Mouse (Mus musculus) neural tube, embryonic 13.5 days (tissue): Measurements from ENCODE around the gene Gstz1. TPM values are rescaled to one million over a fixed set of nuclear protein-coding genes. Genes with fewer than 3 reads are reported as not detected.
A peak's percentile ranks its signal among the peaks of the same experiment; 100 is the strongest.
"Not testable (repeated sequence)": the region's sequence is repeated elsewhere in the genome, so short reads cannot be mapped to it uniquely, and the experiment has no call there.

Source experiments
- ATAC-seq: fragments of 200-750 bp; cut with Nextera tagmentation; 2 replicates; pipeline ENCODE4 v1.8.0; 2017; ENCODE audit warnings: low read depth, mild to moderate bottlenecking, moderate TSS enrichment, moderate library complexity
- H3K27ac ChIP-seq: fragments of 300-500 bp; sonication (generic); replicated peaks from 2 replicates; pipeline ENCODE4 v1.5.1; 2015; ENCODE audit warnings: moderate library complexity, mild to moderate bottlenecking, inconsistent platforms
- H3K27me3 ChIP-seq: fragments of 300-500 bp; sonication (generic); 2 replicates; pipeline ENCODE4 v1.6.1; 2015; ENCODE audit warnings: mild to moderate bottlenecking, inconsistent platforms
- H3K36me3 ChIP-seq: fragments of 300-500 bp; sonication (generic); 2 replicates; pipeline ENCODE4 v1.6.1; 2015; ENCODE audit warnings: mild to moderate bottlenecking, inconsistent platforms
- H3K4me1 ChIP-seq: fragments of 300-500 bp; sonication (generic); replicated peaks from 2 replicates; pipeline ENCODE4 v1.6.1; 2015; ENCODE audit warnings: inconsistent platforms
- H3K4me2 ChIP-seq: fragments of 300-500 bp; sonication (generic); 2 replicates; pipeline ENCODE4 v1.6.1; 2015; ENCODE audit warnings: inconsistent platforms, mild to moderate bottlenecking, moderate library complexity
- H3K4me3 ChIP-seq: fragments of 300-500 bp; sonication (generic); 2 replicates; pipeline ENCODE4 v1.5.1; 2015; ENCODE audit warnings: mild to moderate bottlenecking, inconsistent platforms
- H3K9ac ChIP-seq: fragments of 300-500 bp; sonication (generic); 2 replicates; pipeline ENCODE4 v1.6.1; 2015; ENCODE audit warnings: moderate library complexity, mild to moderate bottlenecking, inconsistent platforms
- H3K9me3 ChIP-seq: fragments of 300-500 bp; sonication (generic); 2 replicates; pipeline ENCODE4 v1.6.1; 2016; ENCODE audit warnings: inconsistent platforms
- WGBS: fragments of 180-500 bp; shearing (Covaris S2); methylation state at CpG from one replicate; pipeline ENCODE4 v1.1.7; 2015; 5-methylcytosine and 5-hydroxymethylcytosine counted together
- polyA plus RNA-seq: library from polyadenylated mRNA; unstranded; fragments of >200 nt; fragmentation: Nextera tagmentation; extraction: Ambion mirVana; gene quantifications from 2 replicates; pipeline ENCODE4 v1.2.1, GENCODE M21; 2015

Gstz1 gene
- polyA plus RNA-seq, 1 experiment from 2014 or later = 28.0 TPM

- ATAC-seq = no peak
- H3K9me3 ChIP-seq = no peaks in the 10 kb centered on the region
- H3K9ac ChIP-seq = no peak overlapping the region
- no peaks in the 10 kb centered on the region for H3K27me3 ChIP-seq
- H3K4me1 ChIP-seq = no peaks in the 10 kb centered on the region
- H3K27ac ChIP-seq = no peak overlapping the region
- H3K4me2 ChIP-seq = no peak overlapping the region
- WGBS = 78% methylated on average over 5 of the region's 5 CpGs
- H3K36me3 ChIP-seq = peaks cover 26% of the 10 kb centered on the region
- no peak overlapping the region for H3K4me3 ChIP-seq
Observed at GRCm38 (mm10) chr12:87160815-87161214, 13.8 kb downstream of the Gstz1 start.

DNA sequence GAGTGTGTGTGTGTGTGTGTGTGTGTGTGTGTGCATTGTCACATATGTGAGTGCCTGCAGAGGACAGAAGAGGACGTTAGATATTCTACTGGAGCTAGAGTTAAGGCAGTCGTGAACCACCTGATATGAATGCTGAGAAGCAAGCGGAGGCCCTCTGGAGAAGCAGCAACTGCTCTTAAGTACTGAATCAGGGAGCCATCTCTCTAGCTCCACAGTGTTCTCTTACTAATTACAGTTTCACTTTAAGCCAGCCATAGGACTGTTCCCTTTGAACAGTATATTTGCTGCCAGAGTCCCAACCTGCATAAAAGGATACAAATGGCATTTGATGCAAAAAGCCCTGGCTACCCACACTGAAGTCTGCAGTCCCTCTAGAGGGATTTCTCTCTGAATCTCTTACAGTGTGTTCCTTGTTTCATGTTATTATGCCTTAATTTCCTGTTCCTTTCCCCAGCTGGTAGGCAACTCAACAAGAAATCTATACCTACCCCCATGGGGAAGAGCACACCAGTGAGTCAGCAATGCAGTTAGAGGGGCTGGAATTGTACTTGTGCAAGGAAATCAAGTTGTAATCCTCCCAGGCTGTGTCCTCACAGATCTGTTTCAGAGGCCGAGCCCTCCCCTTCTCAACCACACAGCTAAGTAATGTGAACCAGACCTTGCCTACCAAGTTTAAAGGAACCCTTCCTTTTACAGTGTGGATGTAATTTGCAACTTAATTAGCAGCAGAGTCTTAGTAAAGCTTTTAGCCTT, 28.4 kb downstream of the Gstz1 start:
- no peaks in the 10 kb centered on the region for H3K27me3 ChIP-seq
- ATAC-seq = no peak
- H3K4me1 ChIP-seq = 0 out of 2 replicates have a peak, but pooled peaks cover 6% of the 10 kb centered on the region
- H3K4me2 ChIP-seq = no peak overlapping the region
- no peak overlapping the region for H3K9ac ChIP-seq
- H3K36me3 ChIP-seq = peaks cover 51% of the 10 kb centered on the region
- no peaks in the 10 kb centered on the region for H3K9me3 ChIP-seq
- H3K4me3 ChIP-seq = no peak overlapping the region
- WGBS = 84% methylated on average over 4 of the region's 4 CpGs
- no peak overlapping the region; the same call in 1 of the 2 replicates for H3K27ac ChIP-seq

DNA sequence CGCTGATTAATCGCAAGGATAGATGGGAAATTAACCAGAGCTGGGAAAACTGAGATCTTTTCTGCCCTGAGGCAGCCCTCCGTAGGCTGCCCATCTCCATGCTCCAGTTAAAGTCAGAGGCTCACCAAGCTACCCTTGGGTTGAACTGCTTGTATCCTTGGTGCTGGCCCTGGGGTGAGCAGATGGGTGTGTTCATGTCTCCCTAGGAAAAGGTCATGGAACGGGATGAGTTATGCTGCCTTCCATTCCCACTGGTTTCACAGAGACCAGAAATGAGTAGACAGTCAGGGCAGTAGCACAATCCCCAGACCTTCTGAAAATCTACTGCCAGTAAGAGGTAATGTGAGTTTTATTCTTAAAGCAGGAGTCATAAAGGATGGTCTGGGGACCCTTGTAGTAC, 30.7 kb downstream of the Gstz1 start:
- Histone ChIP-seq H3K27me3 (no peaks in the 10 kb centered on the region), H3K4me1 (0 out of 2 replicates have a peak, but pooled peaks cover 6% of the 10 kb centered on the region), H3K36me3 (peaks cover 35% of the 10 kb centered on the region), H3K4me2 (no peak overlapping the region), H3K9me3 (no peaks in the 10 kb centered on the region), H3K4me3 (no peak overlapping the region), H3K9ac (no peak overlapping the region), H3K27ac (no peak overlapping the region)
- 94% methylated on average over 4 of the region's 4 CpGs for WGBS
- no peak for ATAC-seq

DNA sequence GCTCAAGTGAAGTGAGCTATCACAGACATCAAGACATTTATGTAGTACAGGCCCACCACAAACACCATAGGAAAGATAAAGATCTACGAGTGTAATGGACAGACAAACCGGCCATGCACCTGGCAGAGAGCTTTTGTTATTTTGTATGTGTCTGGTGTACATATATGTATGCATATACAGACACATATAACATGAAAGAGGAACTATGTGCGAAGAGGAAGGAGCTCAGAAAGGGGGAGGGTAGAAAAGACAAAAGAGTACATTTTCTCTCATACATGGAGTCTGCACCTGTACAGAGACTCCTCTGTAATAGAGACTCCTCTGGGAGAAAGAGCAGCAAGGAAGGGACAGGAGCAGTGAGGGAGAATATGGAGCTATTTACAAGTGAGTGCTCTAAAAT, 46.0 kb downstream of the Gstz1 start:
- H3K4me2 ChIP-seq = no peak overlapping the region
- no peak overlapping the region for H3K4me3 ChIP-seq
- no peak overlapping the region for H3K27ac ChIP-seq
- no peak for ATAC-seq
- no peaks in the 10 kb centered on the region for H3K9me3 ChIP-seq
- H3K27me3 ChIP-seq = no peaks in the 10 kb centered on the region
- H3K36me3 ChIP-seq = no peaks in the 10 kb centered on the region
- WGBS = 89% methylated on average over 3 of the region's 3 CpGs
- H3K9ac ChIP-seq = no peak overlapping the region
- peaks cover 14% of the 10 kb centered on the region for H3K4me1 ChIP-seq

DNA sequence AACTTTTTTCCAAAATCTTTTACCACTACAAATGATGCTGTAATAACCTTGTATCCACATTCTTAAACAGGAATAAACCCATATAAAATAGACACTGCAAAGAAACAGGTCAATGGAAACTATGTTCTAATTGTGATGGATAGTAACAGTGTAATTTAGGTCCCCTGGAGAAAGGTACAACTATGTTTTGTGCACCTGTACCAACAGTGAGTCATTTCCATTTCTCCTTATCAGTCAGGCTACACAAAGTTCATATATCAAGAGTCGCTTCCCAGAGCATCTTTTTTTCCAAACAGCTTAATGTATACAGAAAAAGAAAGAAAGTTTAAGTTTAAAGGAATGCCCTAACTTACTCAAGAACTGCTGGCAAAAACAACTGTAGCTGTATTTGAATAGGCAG, 48.1 kb downstream of the Gstz1 start:
- Histone ChIP-seq H3K27ac (no peak overlapping the region), H3K4me2 (no peak overlapping the region), H3K9ac (no peak overlapping the region), H3K4me3 (no peak overlapping the region), H3K4me1 (peaks cover 29% of the 10 kb centered on the region), H3K27me3 (no peaks in the 10 kb centered on the region), H3K9me3 (no peaks in the 10 kb centered on the region), H3K36me3 (no peaks in the 10 kb centered on the region)
- WGBS = 97% methylated on average over 1 of the region's 1 CpGs
- no peak for ATAC-seq

- Histone ChIP-seq H3K27ac (no peak overlapping the region), H3K4me2 (no peak overlapping the region), H3K4me1 (peaks cover 32% of the 10 kb centered on the region), H3K9me3 (no peaks in the 10 kb centered on the region), H3K4me3 (no peak overlapping the region), H3K9ac (no peak overlapping the region), H3K27me3 (no peaks in the 10 kb centered on the region), H3K36me3 (no peaks in the 10 kb centered on the region)
- ATAC-seq = no peak
Observed at GRCm38 (mm10) chr12:87196310-87196709, 49.3 kb downstream of the Gstz1 start.

- no peak overlapping the region for H3K27ac ChIP-seq
- H3K36me3 ChIP-seq = no peaks in the 10 kb centered on the region
- no peaks in the 10 kb centered on the region for H3K9me3 ChIP-seq
- H3K4me2 ChIP-seq = peak overlapping the region; percentile 79
- H3K4me1 ChIP-seq = peaks cover 28% of the 10 kb centered on the region
- peak overlapping the region; percentile 92 for H3K9ac ChIP-seq
- peak overlapping the region; percentile 87 for H3K4me3 ChIP-seq
- no peak for ATAC-seq
- no peaks in the 10 kb centered on the region for H3K27me3 ChIP-seq
- WGBS = 44% methylated on average over 6 of the region's 6 CpGs
Observed at GRCm38 (mm10) chr12:87198792-87199191, 51.8 kb downstream of the Gstz1 start.

GRCm38 (mm10) chr12:87199206-87199972, 52.4 kb downstream of the Gstz1 start, which contains the start of gene Samd15:
Samd15 (plus strand) TSS chr12:87199723.
- no peaks in the 10 kb centered on the region for H3K9me3 ChIP-seq
- ATAC-seq = peak; percentile 80
- under 1% methylated on average over 35 of the region's 38 CpGs for WGBS
- H3K36me3 ChIP-seq = no peaks in the 10 kb centered on the region
- H3K4me3 ChIP-seq = peak within 1 kb of the TSS; percentile 87
- peaks cover 28% of the 10 kb centered on the region for H3K4me1 ChIP-seq
- H3K27me3 ChIP-seq = no peaks in the 10 kb centered on the region
- H3K4me2 ChIP-seq = peak within 1 kb of the TSS; percentile 79
- H3K27ac ChIP-seq = peak within 1 kb of the TSS; percentile 93
- peak within 1 kb of the TSS; percentile 92 for H3K9ac ChIP-seq

- Histone ChIP-seq H3K9ac (peak within 1 kb of the TSS; percentile 92), H3K27me3 (no peaks in the 10 kb centered on the region), H3K36me3 (no peaks in the 10 kb centered on the region), H3K9me3 (no peaks in the 10 kb centered on the region), H3K4me2 (peak within 1 kb of the TSS; percentile 79), H3K4me3 (peak within 1 kb of the TSS; percentile 87), H3K4me1 (peaks cover 28% of the 10 kb centered on the region), H3K27ac (peak within 1 kb of the TSS; percentile 93)
- peak; percentile 96 for ATAC-seq
- WGBS = 1% methylated on average over 60 of the region's 70 CpGs
Observed at GRCm38 (mm10) chr12:87199973-87200586, 53.1 kb downstream of the Gstz1 start, which contains the start of gene Tmed8. Tmed8 (minus strand) TSS chr12:87200454.

DNA sequence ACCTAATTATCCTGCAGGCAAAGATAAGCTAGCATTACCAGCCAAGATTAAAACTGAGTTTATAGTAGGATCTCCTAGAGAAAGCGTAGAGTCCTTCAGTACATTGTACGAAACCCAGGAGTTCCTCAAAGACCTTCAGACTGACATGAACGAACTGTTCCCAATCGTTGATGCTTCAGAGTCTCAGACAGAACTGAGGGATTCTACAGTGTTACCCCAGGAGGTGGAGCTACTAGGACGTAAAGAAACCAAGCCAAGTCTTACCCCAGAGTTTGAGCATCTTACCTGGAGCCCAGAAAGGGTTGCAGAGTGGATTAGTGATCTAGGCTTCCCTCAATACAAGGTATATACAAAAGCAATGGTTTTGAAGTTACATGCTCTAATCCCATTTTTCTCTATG, 54.7 kb downstream of the Gstz1 start:
- no peak overlapping the region for H3K4me2 ChIP-seq
- WGBS = 76% methylated on average over 5 of the region's 5 CpGs
- ATAC-seq = no peak
- H3K27ac ChIP-seq = no peak overlapping the region
- H3K9ac ChIP-seq = no peak overlapping the region
- no peaks in the 10 kb centered on the region for H3K9me3 ChIP-seq
- H3K27me3 ChIP-seq = no peaks in the 10 kb centered on the region
- H3K4me3 ChIP-seq = no peak overlapping the region
- H3K4me1 ChIP-seq = peaks cover 28% of the 10 kb centered on the region
- no peaks in the 10 kb centered on the region for H3K36me3 ChIP-seq

GRCm38 (mm10) chr12:87205789-87206188, 58.8 kb downstream of the Gstz1 start:
- not testable (repeated sequence) for H3K27ac ChIP-seq, H3K4me3 ChIP-seq, ATAC-seq, H3K36me3 ChIP-seq, H3K4me1 ChIP-seq, H3K27me3 ChIP-seq, H3K9me3 ChIP-seq, H3K4me2 ChIP-seq, H3K9ac ChIP-seq
- WGBS = 94% methylated on average over 5 of the region's 5 CpGs
